9 mouse cellular contexts compared by ENCODE assay signal in genomic region chr5:103355372-103356300, GRCm38 (mm10).
DNase-seq lines count a peak whose midpoint lies in the region; ATAC-seq and TF ChIP-seq lines count a peak whose summit lies in the region.
"Had no signal": no experiment of that assay in that cellular context is flagged by ENCODE, and none has a peak within 500 bp of the region (broad histone marks: within the 10 kb centered on the region; RNA-seq: fewer than 3 reads in every experiment).

No protein-coding gene starts in this region.

- no peak overlapping the region for H3K4me3 ChIP-seq in cortical plate, adult 2 months (ENCODE audit: insufficient read depth, low read length)
- no peak overlapping the region for H3K4me3 ChIP-seq in heart, embryonic 12.5 days
- H3K4me3 ChIP-seq in stomach, embryonic 16.5 days (replicated peaks; ENCODE audit: low read length), result no peak overlapping the region
- H3K4me3 ChIP-seq: megakaryocyte, embryonic 14.5 days had no signal

- no peak overlapping the region for H3K27ac ChIP-seq in cortical plate, adult 2 months (ENCODE audit: insufficient read depth, low read length)
- H3K27ac ChIP-seq in heart, embryonic 12.5 days (ENCODE audit: poor library complexity, severe bottlenecking), result no peak overlapping the region
- no peak overlapping the region for H3K27ac ChIP-seq in stomach, embryonic 16.5 days (ENCODE audit: low read length)

- no peak for TF ChIP-seq POLR2A in cortical plate, adult 2 months (IDR thresholded peaks at IDR 0.05; ENCODE audit: extremely low read depth, insufficient read depth, low read length)

- 0 out of 2 replicates have a peak, but pooled peaks cover 4% of the 10 kb centered on the region for H3K27me3 ChIP-seq in heart, embryonic 12.5 days (replicated peaks)
- 0 out of 2 replicates have a peak, but pooled peaks cover 5% of the 10 kb centered on the region for H3K27me3 ChIP-seq in stomach, embryonic 16.5 days (ENCODE audit: control insufficient read depth, insufficient read depth, low read length)

- H3K36me3 ChIP-seq in heart, embryonic 12.5 days, result no peaks in the 10 kb centered on the region
- H3K36me3 ChIP-seq in stomach, embryonic 16.5 days (ENCODE audit: control insufficient read depth, insufficient read depth, low read length), result no peaks in the 10 kb centered on the region

- peak; percentile 66 for DNase-seq in gastrocnemius, adult 18-20 months (ENCODE audit: low spot score)
- no peak for DNase-seq in gastrocnemius, adult 8-10 months (ENCODE audit: low spot score in 2 of 2)
- DNase-seq in NIH3T3 (ENCODE audit: low read depth), result peak; percentile 78
- DNase-seq in kidney, postnatal 36 days, result peak; percentile 49 to 67
- peak; percentile 74 for DNase-seq in lung, postnatal 10 days

- H3K9ac ChIP-seq in heart, embryonic 12.5 days, result no peak overlapping the region
- H3K9ac ChIP-seq in stomach, embryonic 16.5 days (ENCODE audit: low read length), result no peak overlapping the region

- WGBS in heart, embryonic 12.5 days, result 41% methylated on average over 21 of the region's 21 CpGs
- WGBS in stomach, embryonic 16.5 days, result 39% methylated on average over 21 of the region's 21 CpGs

- no peaks in the 10 kb centered on the region for H3K4me1 ChIP-seq in cortical plate, adult 2 months (ENCODE audit: control insufficient read depth, insufficient read depth, low read length)
- no peaks in the 10 kb centered on the region for H3K4me1 ChIP-seq in heart, embryonic 12.5 days (replicated peaks)
- H3K4me1 ChIP-seq in stomach, embryonic 16.5 days (ENCODE audit: control insufficient read depth, insufficient read depth, low read length), result no peaks in the 10 kb centered on the region

- ATAC-seq in heart, embryonic 12.5 days (ENCODE audit: insufficient number of reproducible peaks, low FRiP score), result no peak
- no peak for ATAC-seq in stomach, embryonic 16.5 days (ENCODE audit: insufficient read depth, low FRiP score)

- TF ChIP-seq CTCF in cortical plate, adult 2 months (IDR thresholded peaks at IDR 0.05; ENCODE audit: extremely low read depth, insufficient read depth, low read length), result peak; percentile 90

- peaks cover 6% of the 10 kb centered on the region; the same call in 1 of the 2 replicates for H3K9me3 ChIP-seq in heart, embryonic 12.5 days (replicated peaks)
- H3K9me3 ChIP-seq in stomach, embryonic 16.5 days (replicated peaks; ENCODE audit: control insufficient read depth, low read length), result no peaks in the 10 kb centered on the region; the same call in none of the 2 replicates

- peak overlapping the region; percentile 42 for H3K4me2 ChIP-seq in heart, embryonic 12.5 days
- H3K4me2 ChIP-seq in stomach, embryonic 16.5 days (ENCODE audit: low read depth, low read length), result 0 out of 2 replicates have a peak overlapping the region, but pooled peaks have one; percentile 21

Comparison
In these comparisons a context has a peak if more than half of its experiments do, and no peak if none do; other contexts are left out.
1. DNase-seq: peak in gastrocnemius, adult 18-20 months (single experiment), NIH3T3 (single experiment), kidney, postnatal 36 days (2 of 2) and lung, postnatal 10 days (single experiment); none in gastrocnemius, adult 8-10 months (0 of 2).